Mouse (Mus musculus) lung, postnatal 0 days (tissue): Measurements from ENCODE around the gene Cul1. TPM values are rescaled to one million over a fixed set of nuclear protein-coding genes. Genes with fewer than 3 reads are reported as not detected.
A peak's percentile ranks its signal among the peaks of the same experiment; 100 is the strongest.

Experiments used
- ATAC-seq: fragments of 200-750 bp; cut with Nextera tagmentation; 2 replicates; pipeline ENCODE4 v1.8.0; 2017; ENCODE audit warnings: moderate library complexity
- DNase-seq: peaks from one replicate; pipeline ENCODE4 v3.0.0-alpha.2; 2016; ENCODE audit warnings: low spot score
- H3K27ac ChIP-seq: fragments of 300-500 bp; sonication (generic); 2 replicates; pipeline ENCODE4 v1.5.1; 2014; ENCODE audit warnings: antibody characterized with exemption, mild to moderate bottlenecking, low read length, mixed read lengths
- H3K27me3 ChIP-seq: fragments of 300-500 bp; sonication (generic); replicated peaks from 2 replicates; pipeline ENCODE4 v1.6.1; 2014; ENCODE audit warnings: low read length, mixed read lengths; ENCODE audit not compliant: insufficient read depth
- H3K36me3 ChIP-seq: fragments of 300-500 bp; sonication (generic); 2 replicates; pipeline ENCODE4 v1.6.1; 2014; ENCODE audit warnings: low read length, mixed read lengths; ENCODE audit not compliant: insufficient read depth
- H3K4me1 ChIP-seq: fragments of 300-500 bp; sonication (generic); 2 replicates; pipeline ENCODE4 v1.6.1; 2014; ENCODE audit warnings: antibody characterized with exemption, low read depth, low read length, mixed read lengths; ENCODE audit not compliant: insufficient read depth
- H3K4me2 ChIP-seq: fragments of 300-500 bp; sonication (generic); replicated peaks from 2 replicates; pipeline ENCODE4 v1.6.1; 2014; ENCODE audit warnings: low read depth, mild to moderate bottlenecking, low read length, moderate library complexity, mixed read lengths
- H3K4me3 ChIP-seq: fragments of 300-500 bp; sonication (generic); 2 replicates; pipeline ENCODE4 v1.5.1; 2014; ENCODE audit warnings: low read depth, low read length
- H3K9ac ChIP-seq: fragments of 300-500 bp; sonication (generic); replicated peaks from 2 replicates; pipeline ENCODE4 v1.6.1; 2014; ENCODE audit warnings: low read depth, mild to moderate bottlenecking
- H3K9me3 ChIP-seq: fragments of 300-500 bp; sonication (generic); 2 replicates; pipeline ENCODE4 v1.6.1; 2016; ENCODE audit warnings: low read length, mixed read lengths
- CTCF ChIP-seq: IDR thresholded peaks from 2 replicates; pipeline ENCODE4 v1.5.1; 2016; ENCODE audit warnings: antibody characterized with exemption, mild to moderate bottlenecking
- EP300 ChIP-seq: IDR thresholded peaks from 2 replicates; pipeline ENCODE4 v1.6.1; 2016; ENCODE audit warnings: antibody characterized with exemption, mild to moderate bottlenecking, control low read depth
- WGBS: fragments of 180-500 bp; shearing (Covaris S2); extraction: QIAGEN DNeasy Blood & Tissue Kit; methylation state at CpG from one replicate; pipeline ENCODE4 v1.1.7; 2014; 5-methylcytosine and 5-hydroxymethylcytosine counted together
- polyA plus RNA-seq: library from polyadenylated mRNA; unstranded; fragments of >200 nt; fragmentation: Nextera tagmentation; extraction: Ambion mirVana; gene quantifications from 2 replicates; pipeline ENCODE4 v1.2.1, GENCODE M21; 2015

The Cul1 gene
- polyA plus RNA-seq, 1 experiment from 2014 or later: 82.6 TPM

- Histone ChIP-seq H3K27me3 (no peaks in the 10 kb centered on the region), H3K27ac (no peak overlapping the region), H3K36me3 (peaks cover 45% of the 10 kb centered on the region), H3K9ac (no peak overlapping the region), H3K9me3 (no peaks in the 10 kb centered on the region), H3K4me3 (no peak overlapping the region), H3K4me1 (no peaks in the 10 kb centered on the region), H3K4me2 (no peak overlapping the region)
- DNase-seq (no peak), ATAC-seq (no peak)
- WGBS: 77% methylated on average over 2 of the region's 2 CpGs
- TF ChIP-seq EP300 (no peak), CTCF (no peak)
These were observed 71.8 kb downstream of the Cul1 start for GRCm38 (mm10) chr6:47525041-47525440.

GRCm38 (mm10) chr6:47526446-47526845 is 73.2 kb downstream of the Cul1 start:
- H3K9ac ChIP-seq: no peak overlapping the region
- no peak overlapping the region for H3K4me3 ChIP-seq
- ATAC-seq (no peak), DNase-seq (no peak)
- H3K27me3 ChIP-seq: no peaks in the 10 kb centered on the region
- peaks cover 45% of the 10 kb centered on the region; the same call in 1 of the 2 replicates for H3K36me3 ChIP-seq
- no peaks in the 10 kb centered on the region for H3K4me1 ChIP-seq
- no peaks in the 10 kb centered on the region for H3K9me3 ChIP-seq
- H3K4me2 ChIP-seq: no peak overlapping the region
- no peak overlapping the region for H3K27ac ChIP-seq
- WGBS: 83% methylated on average over 4 of the region's 4 CpGs
- TF ChIP-seq CTCF (no peak), EP300 (no peak)

- H3K27ac ChIP-seq: no peak overlapping the region
- H3K27me3 ChIP-seq: no peaks in the 10 kb centered on the region
- 77% methylated on average over 2 of the region's 2 CpGs for WGBS
- peaks cover 44% of the 10 kb centered on the region; the same call in 1 of the 2 replicates for H3K36me3 ChIP-seq
- no peak overlapping the region for H3K4me2 ChIP-seq
- ATAC-seq (no peak), DNase-seq (no peak)
- H3K9me3 ChIP-seq: no peaks in the 10 kb centered on the region
- H3K4me3 ChIP-seq: no peak overlapping the region
- H3K9ac ChIP-seq: no peak overlapping the region
- TF ChIP-seq EP300: no peak
- TF ChIP-seq CTCF: no peak
- H3K4me1 ChIP-seq: no peaks in the 10 kb centered on the region
These were observed 73.9 kb downstream of the Cul1 start for GRCm38 (mm10) chr6:47527129-47527528.

- no peak overlapping the region for H3K9ac ChIP-seq
- no peak overlapping the region for H3K4me3 ChIP-seq
- TF ChIP-seq CTCF (no peak), EP300 (no peak)
- H3K36me3 ChIP-seq: peaks cover 39% of the 10 kb centered on the region; the same call in 1 of the 2 replicates
- WGBS: 27% methylated on average over 1 of the region's 1 CpGs
- H3K4me2 ChIP-seq: no peak overlapping the region
- no peaks in the 10 kb centered on the region for H3K9me3 ChIP-seq
- H3K27me3 ChIP-seq: no peaks in the 10 kb centered on the region
- no peaks in the 10 kb centered on the region for H3K4me1 ChIP-seq
- no peak overlapping the region for H3K27ac ChIP-seq
- ATAC-seq: peak; percentile 72
- DNase-seq: peak; percentile 47
These were observed 74.5 kb downstream of the Cul1 start for GRCm38 (mm10) chr6:47527655-47528054.

GRCm38 (mm10) chr6:47532547-47532946 is 79.3 kb downstream of the Cul1 start:
- Histone ChIP-seq H3K27me3 (no peaks in the 10 kb centered on the region), H3K36me3 (peaks cover 6% of the 10 kb centered on the region; the same call in 1 of the 2 replicates), H3K4me3 (no peak overlapping the region), H3K4me2 (no peak overlapping the region), H3K4me1 (no peaks in the 10 kb centered on the region), H3K27ac (no peak overlapping the region), H3K9ac (no peak overlapping the region), H3K9me3 (no peaks in the 10 kb centered on the region)
- TF ChIP-seq CTCF (no peak), EP300 (no peak)
- WGBS: 85% methylated on average over 1 of the region's 1 CpGs
- ATAC-seq: no peak
- no peak for DNase-seq

- TF ChIP-seq EP300 (no peak), CTCF (no peak)
- H3K9me3 ChIP-seq: no peaks in the 10 kb centered on the region
- no peaks in the 10 kb centered on the region for H3K27me3 ChIP-seq
- no peaks in the 10 kb centered on the region for H3K4me1 ChIP-seq
- no peak overlapping the region for H3K9ac ChIP-seq
- no peak overlapping the region for H3K4me3 ChIP-seq
- peaks cover 7% of the 10 kb centered on the region for H3K36me3 ChIP-seq
- WGBS: 77% methylated on average over 5 of the region's 5 CpGs
- no peak overlapping the region for H3K27ac ChIP-seq
- ATAC-seq (no peak), DNase-seq (no peak)
- no peak overlapping the region for H3K4me2 ChIP-seq
These were observed 82.1 kb downstream of the Cul1 start for GRCm38 (mm10) chr6:47535333-47535732.

- no peaks in the 10 kb centered on the region for H3K9me3 ChIP-seq
- no peaks in the 10 kb centered on the region for H3K27me3 ChIP-seq
- H3K4me2 ChIP-seq: no peak overlapping the region
- no peak for ATAC-seq
- no peak for DNase-seq
- H3K36me3 ChIP-seq: peaks cover 13% of the 10 kb centered on the region; the same call in 1 of the 2 replicates
- H3K4me1 ChIP-seq: no peaks in the 10 kb centered on the region
- no peak overlapping the region for H3K27ac ChIP-seq
- TF ChIP-seq EP300 (no peak), CTCF (no peak)
- H3K9ac ChIP-seq: no peak overlapping the region
- 69% methylated on average over 4 of the region's 4 CpGs for WGBS
- H3K4me3 ChIP-seq: no peak overlapping the region
These were observed 99.1 kb downstream of the Cul1 start for GRCm38 (mm10) chr6:47552280-47552679.
